Mouse (Mus musculus) ES-Bruce4 (cell line): ENCODE results near the gene Ccdc144b.

Experiments used
- CTCF ChIP-seq: IDR thresholded peaks from one replicate; pipeline ENCODE4 v1.8.1; 2011; ENCODE audit warnings: low read depth, low read length
- EP300 ChIP-seq: IDR thresholded peaks from 2 replicates; pipeline ENCODE4 v1.6.1; 2011; ENCODE audit warnings: low read depth, low read length; ENCODE audit not compliant: insufficient read depth

DNA sequence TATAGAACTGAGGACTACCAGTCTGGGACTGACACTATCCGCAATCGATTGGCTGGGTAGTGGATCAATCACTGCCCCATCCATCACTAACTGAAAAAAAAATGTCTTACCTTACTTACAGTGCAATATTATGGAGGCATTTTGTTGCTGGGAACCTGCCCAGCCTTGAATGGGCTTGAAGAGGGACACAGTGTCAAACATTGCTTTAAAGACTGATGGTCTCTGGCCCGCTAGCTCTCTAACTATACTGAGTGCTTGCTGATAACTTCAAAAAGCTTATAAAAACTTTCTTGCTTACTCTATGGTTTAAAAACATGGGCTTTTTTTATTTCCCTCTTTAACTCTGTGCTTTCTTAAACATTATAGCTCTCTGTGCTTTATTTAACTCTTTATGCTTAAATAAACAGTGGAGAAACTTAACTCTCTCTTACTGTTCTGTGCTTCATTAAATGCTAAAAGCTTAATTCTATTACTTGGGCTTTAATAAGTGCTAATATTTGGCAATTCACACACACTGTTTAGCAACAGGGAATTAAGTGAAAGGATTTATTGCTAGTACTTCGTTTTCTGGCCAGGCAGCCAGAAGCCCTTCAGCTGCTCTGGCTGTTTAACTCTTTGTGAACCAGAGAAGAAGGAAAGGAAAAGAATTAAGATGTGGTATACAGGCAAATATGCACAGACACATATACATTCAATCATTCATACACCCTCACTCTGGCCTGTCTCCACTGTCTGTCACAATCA is 44.8 kb downstream of the Ccdc144b start:
- TF ChIP-seq CTCF (no peak), EP300 (no peak)
